11 mouse cellular contexts compared by ENCODE assay signal in genomic region chr19:23801174-23801573, GRCm38 (mm10). TPM values are rescaled to one million over a fixed set of nuclear protein-coding genes. Genes with fewer than 3 reads are reported as not detected.
DNase-seq lines count a peak whose midpoint lies in the region; ATAC-seq and TF ChIP-seq lines count a peak whose summit lies in the region.
"Had no signal": no experiment of that assay in that cellular context is flagged by ENCODE, and none has a peak within 500 bp of the region (broad histone marks: within the 10 kb centered on the region; RNA-seq: fewer than 3 reads in every experiment).

No protein-coding gene starts in this region.

- peak; percentile 95 for ATAC-seq in stomach, postnatal 0 days (ENCODE audit: low FRiP score, low TSS enrichment)
- no peak for ATAC-seq in kidney, embryonic 16.5 days (ENCODE audit: low FRiP score, low TSS enrichment)

- intact Hi-C loops in heart, postnatal 14 days (cut with DNase I) = no loop called here

- no peak for TF ChIP-seq CTCF in layer of hippocampus, adult 2 months (conservative IDR thresholded peaks at IDR 0.05)
- no peak for TF ChIP-seq CTCF in stomach, postnatal 0 days (IDR thresholded peaks at IDR 0.05; ENCODE audit: low read depth)

- H3K4me1 ChIP-seq in stomach, postnatal 0 days (replicated peaks; ENCODE audit: control insufficient read depth, insufficient read depth) = no peaks in the 10 kb centered on the region
- no peaks in the 10 kb centered on the region for H3K4me1 ChIP-seq in kidney, embryonic 16.5 days (ENCODE audit: insufficient read depth, low read length)
- H3K4me1 ChIP-seq: hindbrain, embryonic 10.5 days; liver, embryonic 13.5 days; megakaryocyte, embryonic 14.5 days had no signal

- H3K27me3 ChIP-seq in stomach, postnatal 0 days (ENCODE audit: control insufficient read depth, insufficient read depth, low read length) = no peaks in the 10 kb centered on the region
- no peaks in the 10 kb centered on the region for H3K27me3 ChIP-seq in kidney, embryonic 16.5 days (ENCODE audit: insufficient read depth, low read length)
- H3K27me3 ChIP-seq: liver, embryonic 13.5 days had no signal

- no peaks in the 10 kb centered on the region for H3K36me3 ChIP-seq in stomach, postnatal 0 days (ENCODE audit: control insufficient read depth, insufficient read depth, low read length)
- no peaks in the 10 kb centered on the region for H3K36me3 ChIP-seq in kidney, embryonic 16.5 days (ENCODE audit: insufficient read depth, low read length)
- H3K36me3 ChIP-seq: hindbrain, embryonic 10.5 days; liver, embryonic 13.5 days had no signal

- WGBS in stomach, postnatal 0 days = 38% methylated on average over 1 of the region's 1 CpGs
- WGBS in kidney, embryonic 16.5 days = 69% methylated on average over 1 of the region's 1 CpGs

- H3K4me2 ChIP-seq in stomach, postnatal 0 days (replicated peaks; ENCODE audit: low read depth) = no peak overlapping the region
- no peak overlapping the region for H3K4me2 ChIP-seq in kidney, embryonic 16.5 days (replicated peaks; ENCODE audit: low read depth, low read length)
- H3K4me2 ChIP-seq: liver, embryonic 13.5 days had no signal

- H3K27ac ChIP-seq in layer of hippocampus, adult 2 months = peak overlapping the region; percentile 53; the same call in 1 of the 2 replicates
- H3K27ac ChIP-seq in stomach, postnatal 0 days (replicated peaks) = peak overlapping the region; percentile 61
- H3K27ac ChIP-seq in kidney, embryonic 16.5 days (ENCODE audit: low read length) = no peak overlapping the region
- H3K27ac ChIP-seq: hindbrain, embryonic 10.5 days; liver, embryonic 13.5 days had no signal

- H3K9ac ChIP-seq in stomach, postnatal 0 days (ENCODE audit: low read length) = no peak overlapping the region
- H3K9ac ChIP-seq in kidney, embryonic 16.5 days (replicated peaks; ENCODE audit: low read length) = no peak overlapping the region
- H3K9ac ChIP-seq: liver, embryonic 13.5 days had no signal

- no peak for DNase-seq in layer of hippocampus, adult 2 months (ENCODE audit: low spot score in 2 of 2)
- no peak for DNase-seq in layer of hippocampus, adult 9-11 months
- peak; percentile 84 to 87 for DNase-seq in heart, adult 9 months (ENCODE audit: low spot score in 2 of 2)
- DNase-seq in heart, postnatal 14 days = peak; percentile 45 to 56
- peak; percentile 53 for DNase-seq in stomach, postnatal 0 days (ENCODE audit: low spot score)
- DNase-seq in c-Kit-positive CD71-positive TER-119-positive erythroid progenitor cells, embryonic 14.5 days (ENCODE audit: low spot score) = no peak
- DNase-seq: liver, embryonic 13.5 days; thymus, postnatal 4 days had no signal

- H3K9me3 ChIP-seq in stomach, postnatal 0 days (ENCODE audit: control insufficient read depth, low read length) = no peaks in the 10 kb centered on the region
- no peaks in the 10 kb centered on the region for H3K9me3 ChIP-seq in kidney, embryonic 16.5 days (ENCODE audit: low read length)
- H3K9me3 ChIP-seq: hindbrain, embryonic 10.5 days; liver, embryonic 13.5 days; megakaryocyte, embryonic 14.5 days had no signal

- no peak for TF ChIP-seq EP300 in stomach, postnatal 0 days (optimal IDR thresholded peaks at IDR 0.05)

- no peak overlapping the region for H3K4me3 ChIP-seq in layer of hippocampus, adult 2 months
- no peak overlapping the region for H3K4me3 ChIP-seq in stomach, postnatal 0 days (ENCODE audit: low read depth, low read length)
- H3K4me3 ChIP-seq in kidney, embryonic 16.5 days (ENCODE audit: low read length) = no peak overlapping the region
- H3K4me3 ChIP-seq: hindbrain, embryonic 10.5 days; liver, embryonic 13.5 days; megakaryocyte, embryonic 14.5 days had no signal

RNA-seq across cellular contexts. Expression of gene Apba1, which starts 42.5 kb away (rescaled TPM):
- 100 to 1,000 TPM; 118 to 119 TPM for total RNA-seq in layer of hippocampus, adult 2 months (2021)
- total RNA-seq in heart, postnatal 14 days (2021) = 1 to 10 TPM; 4.2 to 4.4 TPM
- polyA plus RNA-seq in stomach, postnatal 0 days (2015; fragmentation: Nextera tagmentation; extraction: Ambion mirVana) = 0.47 and 0.55 TPM in 2 replicates
- polyA plus RNA-seq in kidney, embryonic 16.5 days (2015; fragmentation: Nextera tagmentation; extraction: Ambion mirVana) = 0.91 and 1.1 TPM in 2 replicates

Comparison
In these comparisons a context has a peak if more than half of its experiments do, and no peak if none do; other contexts are left out.
1. DNase-seq: peak in heart, adult 9 months (2 of 2), heart, postnatal 14 days (2 of 2) and stomach, postnatal 0 days (single experiment); none in layer of hippocampus, adult 2 months (0 of 2), layer of hippocampus, adult 9-11 months (single experiment) and c-Kit-positive CD71-positive TER-119-positive erythroid progenitor cells, embryonic 14.5 days (single experiment).
2. RNA of gene Apba1, which starts 42.5 kb away (total RNA-seq): 118 to 119 TPM in layer of hippocampus, adult 2 months; 4.2 to 4.4 TPM in heart, postnatal 14 days; every median in the first group is over 10 times any median in the second.